Mouse (Mus musculus) small intestine, adult 2 months (tissue): ENCODE results near the gene Olfr351.

ENCODE experiments used
- CTCF ChIP-seq: fragments of 200-500 bp; IDR thresholded peaks from 2 replicates; pipeline ENCODE4 v1.5.1; 2012; ENCODE audit warnings: low read depth, mild to moderate bottlenecking, control low read depth, inconsistent platforms, low read length, moderate library complexity, mixed read lengths; ENCODE audit not compliant: insufficient replicate concordance, insufficient read length; ENCODE audit errors: extremely low read depth
- POLR2A ChIP-seq: fragments of 200-500 bp; IDR thresholded peaks from 2 replicates; pipeline ENCODE4 v1.6.1; 2012; ENCODE audit warnings: low read depth, mild to moderate bottlenecking, control low read depth, inconsistent platforms, low read length, moderate library complexity

DNA sequence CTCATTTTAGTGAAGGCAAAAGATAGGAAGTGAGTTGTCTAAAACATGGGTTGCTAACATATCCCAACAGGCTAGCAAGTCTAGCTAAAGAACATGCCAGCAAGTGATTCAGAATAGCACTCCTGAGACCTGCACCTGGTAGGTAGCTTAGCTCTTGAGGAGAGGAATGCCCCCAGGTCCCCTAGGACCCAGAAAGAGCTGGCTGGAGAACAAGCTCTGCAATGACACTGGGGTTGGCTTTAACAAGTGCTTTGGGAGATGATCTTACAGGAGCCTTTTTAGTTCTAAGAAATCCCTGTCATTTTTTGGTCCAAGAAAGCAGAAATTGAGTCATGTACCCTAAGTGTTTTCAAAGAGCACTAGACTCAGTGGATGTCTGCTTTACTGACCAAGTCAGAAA, 42.9 kb upstream of the Olfr351 start, which contains the start of gene Olfr354:
- TF ChIP-seq CTCF (no peak), POLR2A (no peak)
